Mouse (Mus musculus) erythroblast, embryonic 14.5 days (primary cell): ENCODE measurements around the gene Drc3.

Source experiments
- GATA1 ChIP-seq: IDR thresholded peaks from 2 replicates; pipeline ENCODE4 v1.6.1; 2012; ENCODE audit warnings: low read length, inconsistent platforms, mixed read lengths
- TAL1 ChIP-seq: IDR thresholded peaks from 3 replicates; pipeline ENCODE4 v1.6.1; 2012; ENCODE audit warnings: low read length, inconsistent platforms, mixed read lengths

DNA sequence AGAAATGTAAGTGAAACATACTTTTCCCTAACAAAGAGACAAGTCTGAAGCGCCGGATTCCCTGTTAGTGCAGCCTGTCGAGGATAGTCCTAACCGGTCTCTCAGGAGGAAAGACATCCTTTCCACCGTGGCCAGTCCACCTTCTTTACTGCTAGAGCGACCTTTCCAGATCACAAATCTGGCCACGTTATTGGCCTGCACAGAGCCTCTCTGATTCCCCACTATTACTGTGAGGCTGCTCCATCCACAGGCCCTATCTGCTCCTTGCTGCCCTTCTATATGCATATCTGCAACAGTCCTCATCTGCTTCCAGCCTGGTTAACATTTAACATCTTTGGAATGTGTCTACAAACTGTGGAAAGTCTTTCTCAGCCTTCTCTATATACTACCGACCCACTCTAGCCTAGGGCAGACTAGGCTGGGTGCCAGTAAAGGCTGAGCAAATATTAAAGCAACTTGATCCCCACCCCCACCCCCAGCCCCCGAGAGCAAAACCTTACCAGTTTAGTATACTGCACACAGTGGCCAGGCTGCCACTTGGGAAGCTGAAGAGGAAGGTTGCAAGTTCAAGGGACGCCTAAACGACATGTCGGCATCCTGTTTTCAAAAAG, 44.5 kb upstream of the Drc3 start:
- TF ChIP-seq TAL1 (no peak), GATA1 (no peak)
